ENCODE assay signal across 15 mouse cellular contexts in genomic region chr5:72763025-72763424, GRCm38 (mm10). TPM values are rescaled to one million over a fixed set of nuclear protein-coding genes. Genes with fewer than 3 reads are reported as not detected.
DNase-seq lines count a peak whose midpoint lies in the region; ATAC-seq and TF ChIP-seq lines count a peak whose summit lies in the region.
"Had no signal": no experiment of that assay in that cellular context is flagged by ENCODE, and none has a peak within 500 bp of the region (broad histone marks: within the 10 kb centered on the region; RNA-seq: fewer than 3 reads in every experiment).

No protein-coding gene starts in this region.

- no peak for TF ChIP-seq POLR2A in kidney, adult 2 months (IDR thresholded peaks at IDR 0.05; ENCODE audit: low read depth, low read length)

- no peak overlapping the region for H3K9ac ChIP-seq in neural tube, embryonic 15.5 days (replicated peaks)
- H3K9ac ChIP-seq: hindbrain, embryonic 15.5 days; neural tube, embryonic 12.5 days had no signal

- no peaks in the 10 kb centered on the region for H3K27me3 ChIP-seq in kidney, adult 2 months (replicated peaks; ENCODE audit: control insufficient read depth, insufficient read depth, low read length)
- H3K27me3 ChIP-seq in neural tube, embryonic 15.5 days (replicated peaks), result no peaks in the 10 kb centered on the region
- H3K27me3 ChIP-seq: hindbrain, embryonic 15.5 days; neural tube, embryonic 12.5 days had no signal

- no peak overlapping the region for H3K4me2 ChIP-seq in neural tube, embryonic 15.5 days
- H3K4me2 ChIP-seq: hindbrain, embryonic 15.5 days; neural tube, embryonic 12.5 days had no signal

- no peaks in the 10 kb centered on the region for H3K9me3 ChIP-seq in neural tube, embryonic 15.5 days (replicated peaks)
- H3K9me3 ChIP-seq: forebrain, embryonic 10.5 days; hindbrain, embryonic 15.5 days; neural tube, embryonic 12.5 days had no signal

- H3K27ac ChIP-seq in kidney, adult 2 months (ENCODE audit: insufficient read depth, low read depth, low read length), result no peak overlapping the region
- H3K27ac ChIP-seq in neural tube, embryonic 15.5 days (replicated peaks), result no peak overlapping the region
- H3K27ac ChIP-seq: forebrain, embryonic 10.5 days; hindbrain, embryonic 15.5 days; neural tube, embryonic 12.5 days had no signal

- H3K36me3 ChIP-seq in kidney, adult 2 months (ENCODE audit: control insufficient read depth, insufficient read depth, low read length), result peaks cover 2% of the 10 kb centered on the region; the same call in 1 of the 2 replicates
- no peaks in the 10 kb centered on the region for H3K36me3 ChIP-seq in neural tube, embryonic 15.5 days
- H3K36me3 ChIP-seq: forebrain, embryonic 10.5 days; hindbrain, embryonic 15.5 days; neural tube, embryonic 12.5 days had no signal

- peak; percentile 73 for ATAC-seq in megakaryocyte progenitor cell, adult 5-6 weeks (replicated peaks; ENCODE audit: poor library complexity)
- ATAC-seq in neural tube, embryonic 15.5 days (ENCODE audit: low FRiP score), result no peak

- no peak overlapping the region for H3K4me3 ChIP-seq in kidney, adult 2 months (ENCODE audit: insufficient read depth, low read depth, low read length)
- H3K4me3 ChIP-seq in neural tube, embryonic 15.5 days (replicated peaks), result no peak overlapping the region
- H3K4me3 ChIP-seq: forebrain, embryonic 10.5 days; hindbrain, embryonic 15.5 days; neural tube, embryonic 12.5 days had no signal

- no peak for TF ChIP-seq CTCF in kidney, adult 2 months (conservative IDR thresholded peaks at IDR 0.05; ENCODE audit: insufficient read depth, insufficient read length, low read depth, low read length)

- no peaks in the 10 kb centered on the region for H3K4me1 ChIP-seq in kidney, adult 2 months (ENCODE audit: control insufficient read depth, insufficient read depth, low read length)
- H3K4me1 ChIP-seq in neural tube, embryonic 15.5 days, result no peaks in the 10 kb centered on the region
- H3K4me1 ChIP-seq: hindbrain, embryonic 15.5 days; neural tube, embryonic 12.5 days had no signal

- DNase-seq in kidney, adult 2 months, result peak; percentile 19
- DNase-seq in kidney, postnatal 14 days, result no peak
- DNase-seq in 416B (ENCODE audit: low read depth), result peak; percentile 83
- peak; percentile 43 for DNase-seq in MEL-GATA-1-ER (ENCODE audit: extremely low read depth, low read depth)
- DNase-seq in layer of hippocampus, postnatal 14 days (ENCODE audit: low spot score in 2 of 2), result no peak
- DNase-seq: cerebellum, adult 11 months; cerebellum, postnatal 36 days; lung, adult 18-20 months; right cerebral cortex, postnatal 4 days had no signal

- WGBS in kidney, adult 2 months, result 69% methylated on average over 3 of the region's 3 CpGs
- 66% methylated on average over 3 of the region's 3 CpGs for WGBS in neural tube, embryonic 15.5 days

RNA-seq across cellular contexts. Expression of gene Txk, which starts 10.4 kb away (rescaled TPM):
- polyA plus RNA-seq in kidney, adult 2 months (2012; rRNA removed), result 0.29 and 0.88 TPM in 2 replicates
- 0.57 and 1.2 TPM in 2 replicates for total RNA-seq in megakaryocyte progenitor cell, adult 5-6 weeks (2015)
- total RNA-seq in megakaryocyte progenitor cell, adult 5-6 weeks (2017), result 0.08 and 0.41 TPM in 2 replicates
- polyA plus RNA-seq in neural tube, embryonic 15.5 days (2015; fragmentation: Nextera tagmentation; extraction: Ambion mirVana), result 0.13 and 2.5 TPM in 2 replicates
- not detected for total RNA-seq in layer of hippocampus, postnatal 14 days (2021)
- polyA plus RNA-seq: forebrain, embryonic 10.5 days; kidney, embryonic 14.5 days had no signal

Comparison
In these comparisons a context has a peak if more than half of its experiments do, and no peak if none do; other contexts are left out.
1. DNase-seq: peak in kidney, adult 2 months (single experiment), 416B (single experiment) and MEL-GATA-1-ER (single experiment); none in kidney, postnatal 14 days (single experiment) and layer of hippocampus, postnatal 14 days (0 of 2).